Mouse (Mus musculus): Measurements from ENCODE around the gene Pheta1. TPM values are rescaled to one million over a fixed set of nuclear protein-coding genes. Genes with fewer than 3 reads are reported as not detected.

Gene Pheta1
- polyA plus RNA-seq, 1 experiment from 2014 or later, result 56.5 TPM

Small RNA genes within 50 kb of the gene (microRNA-seq; reads per million reads assigned to microRNA genes)
- 0.91 reads per million for gene Mir7031

Other genes with a start within 250 kb of the Pheta1 start
- 1.7 and 2.6 TPM in 2 replicates for gene Acad12, start 230.0 kb upstream of the Pheta1 start, polyA plus RNA-seq (2016; fragmentation: Nextera tagmentation; extraction: Ambion mirVana)
- 2.6 and 3.2 TPM in 2 replicates for gene Acad10, start 188.5 kb upstream of the Pheta1 start, polyA plus RNA-seq (2016; fragmentation: Nextera tagmentation; extraction: Ambion mirVana)
- 41.9 and 44.5 TPM in 2 replicates for gene Brap, start 188.4 kb upstream of the Pheta1 start, polyA plus RNA-seq (2016; fragmentation: Nextera tagmentation; extraction: Ambion mirVana)
- gene Atxn2, start 137.6 kb upstream of the Pheta1 start, polyA plus RNA-seq (2016; fragmentation: Nextera tagmentation; extraction: Ambion mirVana), result 44.5 and 44.9 TPM in 2 replicates
- 7.9 TPM in 2 replicates for gene Sh2b3, start 11.3 kb upstream of the Pheta1 start, polyA plus RNA-seq (2016; fragmentation: Nextera tagmentation; extraction: Ambion mirVana)
- 4.9 and 5.1 TPM in 2 replicates for gene Cux2, start 201.1 kb downstream of the Pheta1 start, polyA plus RNA-seq (2016; fragmentation: Nextera tagmentation; extraction: Ambion mirVana)

Measured in embryonic facial prominence, embryonic 10.5 days (tissue).